Mouse (Mus musculus): Measurements from ENCODE around the gene Mpig6b.

- TF ChIP-seq EP300 (IDR thresholded peaks at IDR 0.05; ENCODE audit: low read depth) (no peak), CTCF (IDR thresholded peaks at IDR 0.05; ENCODE audit: low read depth) (no peak)
Measured at GRCm38 (mm10) chr17:35106522-35106921, 40.5 kb upstream of the Mpig6b start.
